Mouse (Mus musculus): Measurements from ENCODE around the gene Kctd13.
"Not testable (repeated sequence)": the region's sequence is repeated elsewhere in the genome, so short reads cannot be mapped to it uniquely, and the experiment has no call there.

Gene Kctd13

GRCm38 (mm10) chr7:126928384-126929037 is at the start of gene Kctd13:
Gene Kctd13, plus strand, starts transcription at chr7:126928879.
- peak; percentile 92 to 96 for DNase-seq

GRCm38 (mm10) chr7:126881040-126881439 is 47.6 kb upstream of the Kctd13 start:
- DNase-seq: no peak

- peak in 1 of 2 experiments; percentile 34 for DNase-seq
Measured at GRCm38 (mm10) chr7:126883731-126884181, 44.9 kb upstream of the Kctd13 start.

- DNase-seq: peak; percentile 98 to 99
Measured at GRCm38 (mm10) chr7:126884286-126885164, 44.2 kb upstream of the Kctd13 start, which contains the start of gene Taok2. Gene Taok2, minus strand, starts transcription at chr7:126884703.

GRCm38 (mm10) chr7:126887281-126887680 is 41.4 kb upstream of the Kctd13 start:
- no peak for DNase-seq

- DNase-seq: no peak
Measured at GRCm38 (mm10) chr7:126888852-126889251, 39.8 kb upstream of the Kctd13 start.

GRCm38 (mm10) chr7:126896912-126897311 is 31.8 kb upstream of the Kctd13 start:
- DNase-seq: peak; percentile 10 to 15

- DNase-seq: peak in 1 of 2 experiments; percentile 10
Measured at GRCm38 (mm10) chr7:126897390-126898101, 31.1 kb upstream of the Kctd13 start.

GRCm38 (mm10) chr7:126898102-126898990 is 30.3 kb upstream of the Kctd13 start:
- peak; percentile 96 to 100 for DNase-seq

- not testable (repeated sequence) for DNase-seq
Measured at GRCm38 (mm10) chr7:126899781-126900180, 28.9 kb upstream of the Kctd13 start.

GRCm38 (mm10) chr7:126905590-126905989 is 23.1 kb upstream of the Kctd13 start:
- no peak for DNase-seq

GRCm38 (mm10) chr7:126914844-126915243 is 13.8 kb upstream of the Kctd13 start:
- no peak for DNase-seq

GRCm38 (mm10) chr7:126918356-126918755 is 10.3 kb upstream of the Kctd13 start:
- DNase-seq: not testable (repeated sequence)

- no peak for DNase-seq
Measured at GRCm38 (mm10) chr7:126919973-126920372, 8.7 kb upstream of the Kctd13 start.

- DNase-seq: no peak
Measured at GRCm38 (mm10) chr7:126921563-126921962, 7.1 kb upstream of the Kctd13 start.

- DNase-seq: no peak
Measured at GRCm38 (mm10) chr7:126922624-126923060, 6.0 kb upstream of the Kctd13 start, which contains the start of gene Tmem219. Gene Tmem219, minus strand, starts transcription at chr7:126922917.

- DNase-seq: no peak
Measured at GRCm38 (mm10) chr7:126923999-126924398, 4.7 kb upstream of the Kctd13 start.

GRCm38 (mm10) chr7:126926299-126926698 is 2.4 kb upstream of the Kctd13 start:
- DNase-seq: no peak

GRCm38 (mm10) chr7:126929046-126929445 is 367 bp downstream of the Kctd13 start:
- DNase-seq: no peak

GRCm38 (mm10) chr7:126932652-126933051 is 4.0 kb downstream of the Kctd13 start:
- no peak for DNase-seq

- DNase-seq: peak in 1 of 2 experiments; percentile 7
Measured at GRCm38 (mm10) chr7:126941171-126941570, 12.5 kb downstream of the Kctd13 start.

- peak in 1 of 2 experiments; percentile 13 for DNase-seq
Measured at GRCm38 (mm10) chr7:126941801-126942200, 13.1 kb downstream of the Kctd13 start.

Measured in cerebellum, adult 18-20 months (tissue).